Mouse (Mus musculus) midbrain, embryonic 10.5 days (tissue): Measurements from ENCODE around the gene Lhfpl2. TPM values are rescaled to one million over a fixed set of nuclear protein-coding genes. Genes with fewer than 3 reads are reported as not detected.

Experiments used
- DNase-seq: peaks from one replicate; pipeline ENCODE4 v3.0.0-alpha.2; 2017; ENCODE audit warnings: low spot score
- H3K27ac ChIP-seq: fragments of 300-500 bp; sonication (generic); replicated peaks from 2 replicates; pipeline ENCODE4 v1.5.1; 2016; ENCODE audit warnings: mild to moderate bottlenecking
- H3K27me3 ChIP-seq: fragments of 300-500 bp; sonication (generic); 2 replicates; pipeline ENCODE4 v1.6.1; 2016; ENCODE audit warnings: low read depth, mild to moderate bottlenecking; ENCODE audit not compliant: poor library complexity, severe bottlenecking
- H3K36me3 ChIP-seq: fragments of 300-500 bp; sonication (generic); 2 replicates; pipeline ENCODE4 v1.6.1; 2016; ENCODE audit warnings: mild to moderate bottlenecking, moderate library complexity
- H3K4me1 ChIP-seq: fragments of 300-500 bp; sonication (generic); 2 replicates; pipeline ENCODE4 v1.6.1; 2016
- H3K4me3 ChIP-seq: fragments of 300-500 bp; sonication (generic); 2 replicates; pipeline ENCODE4 v1.5.1; 2016; ENCODE audit warnings: mild to moderate bottlenecking, moderate library complexity
- H3K9me3 ChIP-seq: fragments of 300-500 bp; sonication (generic); replicated peaks from 2 replicates; pipeline ENCODE4 v1.6.1; 2016; ENCODE audit warnings: mild to moderate bottlenecking
- WGBS: fragments of 180-500 bp; shearing (Covaris S2); methylation state at CpG from one replicate; pipeline ENCODE4 v1.1.7; 2016; 5-methylcytosine and 5-hydroxymethylcytosine counted together
- polyA plus RNA-seq: library from polyadenylated mRNA; unstranded; fragments of >200 nt; fragmentation: Nextera tagmentation; extraction: Ambion mirVana; gene quantifications from 2 replicates; pipeline ENCODE4 v1.2.1, GENCODE M21; 2016

Lhfpl2 gene
- polyA plus RNA-seq, 1 experiment from 2014 or later = 18.0 TPM

GRCm38 (mm10) chr13:94178401-94179040, 120.9 kb downstream of the Lhfpl2 start:
- Histone ChIP-seq H3K4me3 (no peak overlapping the region), H3K36me3 (no peaks in the 10 kb centered on the region), H3K9me3 (no peaks in the 10 kb centered on the region), H3K4me1 (peaks cover 35% of the 10 kb centered on the region), H3K27me3 (peaks cover 35% of the 10 kb centered on the region), H3K27ac (no peak overlapping the region; the same call in 1 of the 2 replicates)
- no peak for DNase-seq
- 70% methylated on average over 11 of the region's 11 CpGs for whole genome bisulfite sequencing

GRCm38 (mm10) chr13:94180477-94181420, 123.2 kb downstream of the Lhfpl2 start:
- H3K4me3 ChIP-seq = no peak overlapping the region
- no peak overlapping the region for H3K27ac ChIP-seq
- H3K9me3 ChIP-seq = no peaks in the 10 kb centered on the region
- peaks cover 14% of the 10 kb centered on the region for H3K4me1 ChIP-seq
- H3K27me3 ChIP-seq = peaks cover 19% of the 10 kb centered on the region
- no peak for DNase-seq
- 86% methylated on average over 5 of the region's 5 CpGs for WGBS
- H3K36me3 ChIP-seq = no peaks in the 10 kb centered on the region

GRCm38 (mm10) chr13:94182026-94182425, 124.4 kb downstream of the Lhfpl2 start:
- H3K4me1 ChIP-seq = peaks cover 21% of the 10 kb centered on the region
- H3K27ac ChIP-seq = no peak overlapping the region
- H3K4me3 ChIP-seq = no peak overlapping the region
- H3K27me3 ChIP-seq = peaks cover 10% of the 10 kb centered on the region; the same call in 1 of the 2 replicates
- 88% methylated on average over 5 of the region's 5 CpGs for WGBS
- no peaks in the 10 kb centered on the region for H3K9me3 ChIP-seq
- DNase-seq = no peak
- H3K36me3 ChIP-seq = no peaks in the 10 kb centered on the region

GRCm38 (mm10) chr13:94183372-94184021, 125.9 kb downstream of the Lhfpl2 start:
- peaks cover 31% of the 10 kb centered on the region for H3K4me1 ChIP-seq
- H3K27ac ChIP-seq = no peak overlapping the region
- H3K27me3 ChIP-seq = 0 out of 2 replicates have a peak, but pooled peaks cover 16% of the 10 kb centered on the region
- H3K9me3 ChIP-seq = no peaks in the 10 kb centered on the region
- 93% methylated on average over 8 of the region's 8 CpGs for WGBS
- no peak for DNase-seq
- no peaks in the 10 kb centered on the region for H3K36me3 ChIP-seq
- no peak overlapping the region for H3K4me3 ChIP-seq

GRCm38 (mm10) chr13:94184726-94185456, 127.3 kb downstream of the Lhfpl2 start:
- WGBS = 92% methylated on average over 10 of the region's 10 CpGs
- peaks cover 28% of the 10 kb centered on the region for H3K4me1 ChIP-seq
- H3K27me3 ChIP-seq = 0 out of 2 replicates have a peak, but pooled peaks cover 16% of the 10 kb centered on the region
- no peaks in the 10 kb centered on the region for H3K36me3 ChIP-seq
- H3K27ac ChIP-seq = no peak overlapping the region
- H3K4me3 ChIP-seq = no peak overlapping the region
- no peak for DNase-seq
- no peaks in the 10 kb centered on the region for H3K9me3 ChIP-seq

GRCm38 (mm10) chr13:94185631-94186030, 128.0 kb downstream of the Lhfpl2 start:
- H3K27me3 ChIP-seq = peaks cover 20% of the 10 kb centered on the region; the same call in 1 of the 2 replicates
- peaks cover 31% of the 10 kb centered on the region for H3K4me1 ChIP-seq
- DNase-seq = no peak
- H3K36me3 ChIP-seq = no peaks in the 10 kb centered on the region
- WGBS = 91% methylated on average over 5 of the region's 6 CpGs
- no peak overlapping the region for H3K4me3 ChIP-seq
- no peaks in the 10 kb centered on the region for H3K9me3 ChIP-seq
- H3K27ac ChIP-seq = no peak overlapping the region

- Histone ChIP-seq H3K27me3 (peaks cover 32% of the 10 kb centered on the region), H3K27ac (peak overlapping the region; percentile 56; the same call in 1 of the 2 replicates)
Measured at GRCm38 (mm10) chr13:94188200-94189086, 130.8 kb downstream of the Lhfpl2 start.

GRCm38 (mm10) chr13:94190386-94190785, 132.8 kb downstream of the Lhfpl2 start:
- Histone ChIP-seq H3K36me3 (peaks cover 7% of the 10 kb centered on the region; the same call in 1 of the 2 replicates), H3K9me3 (no peaks in the 10 kb centered on the region), H3K27ac (no peak overlapping the region), H3K4me1 (peaks cover 38% of the 10 kb centered on the region), H3K4me3 (no peak overlapping the region), H3K27me3 (peaks cover 26% of the 10 kb centered on the region)
- 95% methylated on average over 1 of the region's 1 CpGs for WGBS
- DNase-seq = no peak

More at GRCm38 (mm10) chr13:94188200-94189086, 130.8 kb downstream of the Lhfpl2 start:
- 16% methylated on average over 10 of the region's 10 CpGs for WGBS
- Histone ChIP-seq H3K4me3 (no peak overlapping the region), H3K4me1 (peaks cover 32% of the 10 kb centered on the region), H3K36me3 (peaks cover 7% of the 10 kb centered on the region; the same call in 1 of the 2 replicates), H3K9me3 (no peaks in the 10 kb centered on the region)
- no peak for DNase-seq

GRCm38 (mm10) chr13:94193227-94193626, 135.6 kb downstream of the Lhfpl2 start:
- Histone ChIP-seq H3K27me3 (peaks cover 16% of the 10 kb centered on the region), H3K27ac (no peak overlapping the region), H3K9me3 (no peaks in the 10 kb centered on the region), H3K4me1 (peaks cover 17% of the 10 kb centered on the region), H3K36me3 (peaks cover 12% of the 10 kb centered on the region; the same call in 1 of the 2 replicates), H3K4me3 (no peak overlapping the region)
- WGBS = 91% methylated on average over 4 of the region's 4 CpGs
- DNase-seq = no peak

- H3K4me3 ChIP-seq = no peak overlapping the region
- peaks cover 4% of the 10 kb centered on the region; the same call in 1 of the 2 replicates for H3K4me1 ChIP-seq
- no peaks in the 10 kb centered on the region for H3K9me3 ChIP-seq
- 89% methylated on average over 6 of the region's 6 CpGs for WGBS
- DNase-seq = no peak
- H3K36me3 ChIP-seq = 0 out of 2 replicates have a peak, but pooled peaks cover 5% of the 10 kb centered on the region
- H3K27me3 ChIP-seq = no peaks in the 10 kb centered on the region
- H3K27ac ChIP-seq = no peak overlapping the region
Measured at GRCm38 (mm10) chr13:94198616-94199015, 141.0 kb downstream of the Lhfpl2 start.

GRCm38 (mm10) chr13:94199829-94200228, 142.2 kb downstream of the Lhfpl2 start:
- 0 out of 2 replicates have a peak, but pooled peaks cover 9% of the 10 kb centered on the region for H3K36me3 ChIP-seq
- no peak overlapping the region for H3K27ac ChIP-seq
- H3K4me3 ChIP-seq = no peak overlapping the region
- no peak for DNase-seq
- 82% methylated on average over 8 of the region's 8 CpGs for WGBS
- H3K9me3 ChIP-seq = no peaks in the 10 kb centered on the region
- H3K4me1 ChIP-seq = no peaks in the 10 kb centered on the region
- no peaks in the 10 kb centered on the region for H3K27me3 ChIP-seq
